Mouse (Mus musculus) ES-Bruce4 (cell line): Measurements from ENCODE around the gene Tia1.

Source experiments
- CTCF ChIP-seq: IDR thresholded peaks from one replicate; pipeline ENCODE4 v1.8.1; 2011; ENCODE audit warnings: low read depth, low read length
- POLR2A ChIP-seq: IDR thresholded peaks from one replicate; pipeline ENCODE4 v1.8.1; 2011; ENCODE audit warnings: low read length; ENCODE audit not compliant: insufficient read depth

DNA sequence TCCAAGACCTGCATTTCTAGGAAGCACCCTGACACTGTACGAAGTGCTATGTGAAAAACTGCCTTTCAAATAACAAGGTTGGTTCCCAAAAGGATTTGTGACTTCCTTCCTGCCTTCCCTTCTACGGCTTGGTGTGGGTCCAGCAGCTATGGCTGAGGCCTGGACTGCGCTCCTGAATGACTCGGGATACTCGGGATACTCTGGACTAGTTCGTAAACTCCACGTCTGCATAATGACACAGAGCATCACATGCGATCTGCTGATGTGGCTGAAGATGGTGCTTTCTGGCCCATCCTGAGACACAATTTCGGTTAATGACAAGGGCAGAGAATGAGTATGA is 67.7 kb downstream of the Tia1 start:
- TF ChIP-seq POLR2A (no peak), CTCF (no peak)
